Mouse (Mus musculus) neutrophil, adult 5-6 weeks (primary cell): ENCODE measurements around the gene Dcakd. TPM values are rescaled to one million over a fixed set of nuclear protein-coding genes. Genes with fewer than 3 reads are reported as not detected.

Experiments used
- ATAC-seq: fragments of 151-379, 151-347 bp; 2 replicates; pipeline ENCODE4 v1.8.0; 2017; ENCODE audit warnings: mild to moderate bottlenecking, moderate TSS enrichment; ENCODE audit not compliant: insufficient number of reproducible peaks, poor library complexity, low FRiP score, severe bottlenecking; ENCODE audit errors: extremely low read depth
- total RNA-seq: library from RNA; stranded (forward); fragments of 200-1000 nt; gene quantifications from 2 replicates; pipeline ENCODE4 v1.2.3, GENCODE M21; 2017

Gene Dcakd
- total RNA-seq, 1 experiment from 2014 or later = 15.5 TPM

GRCm38 (mm10) chr11:103051249-103051691, 23.1 kb upstream of the Dcakd start:
- ATAC-seq = no peak

GRCm38 (mm10) chr11:103050153-103050552, 22.0 kb upstream of the Dcakd start:
- ATAC-seq = no peak

- ATAC-seq = no peak
Observed at GRCm38 (mm10) chr11:103049611-103050010, 21.5 kb upstream of the Dcakd start.

GRCm38 (mm10) chr11:103046286-103046685, 18.2 kb upstream of the Dcakd start:
- no peak for ATAC-seq

GRCm38 (mm10) chr11:103043982-103044381, 15.8 kb upstream of the Dcakd start:
- ATAC-seq = no peak

GRCm38 (mm10) chr11:103042828-103043227, 14.7 kb upstream of the Dcakd start:
- no peak for ATAC-seq

GRCm38 (mm10) chr11:103038037-103038436, 9.9 kb upstream of the Dcakd start:
- ATAC-seq = no peak

- ATAC-seq = no peak
Observed at GRCm38 (mm10) chr11:103036881-103037465, 8.8 kb upstream of the Dcakd start.

GRCm38 (mm10) chr11:103035007-103035406, 6.9 kb upstream of the Dcakd start:
- no peak for ATAC-seq

- no peak for ATAC-seq
Observed at GRCm38 (mm10) chr11:103033030-103033429, 4.9 kb upstream of the Dcakd start.

- ATAC-seq = no peak
Observed at GRCm38 (mm10) chr11:103027570-103028175, 460 bp downstream of the Dcakd start.

- no peak for ATAC-seq
Observed at GRCm38 (mm10) chr11:103026901-103027300, 1.2 kb downstream of the Dcakd start.

- ATAC-seq = no peak
Observed at GRCm38 (mm10) chr11:103023974-103024373, 4.2 kb downstream of the Dcakd start.

- no peak for ATAC-seq
Observed at GRCm38 (mm10) chr11:103020713-103021335, 7.3 kb downstream of the Dcakd start.

- no peak for ATAC-seq
Observed at GRCm38 (mm10) chr11:103019325-103019724, 8.8 kb downstream of the Dcakd start.

- no peak for ATAC-seq
Observed at GRCm38 (mm10) chr11:103018860-103019259, 9.3 kb downstream of the Dcakd start.

GRCm38 (mm10) chr11:103017661-103018060, 10.5 kb downstream of the Dcakd start:
- no peak for ATAC-seq

- ATAC-seq = peak; percentile 97
Observed at GRCm38 (mm10) chr11:103016930-103017329, 11.2 kb downstream of the Dcakd start.

GRCm38 (mm10) chr11:103015881-103016825, 12.0 kb downstream of the Dcakd start:
- no peak for ATAC-seq

- ATAC-seq = no peak
Observed at GRCm38 (mm10) chr11:103011206-103011497, 17.0 kb downstream of the Dcakd start.
